Mouse (Mus musculus): ENCODE measurements around the gene Lasp1. TPM values are rescaled to one million over a fixed set of nuclear protein-coding genes. Genes with fewer than 3 reads are reported as not detected.
A peak's percentile ranks its signal among the peaks of the same experiment; 100 is the strongest.

Gene Lasp1
- polyA plus RNA-seq, 1 experiment from 2014 or later, result 27.5 TPM

DNA sequence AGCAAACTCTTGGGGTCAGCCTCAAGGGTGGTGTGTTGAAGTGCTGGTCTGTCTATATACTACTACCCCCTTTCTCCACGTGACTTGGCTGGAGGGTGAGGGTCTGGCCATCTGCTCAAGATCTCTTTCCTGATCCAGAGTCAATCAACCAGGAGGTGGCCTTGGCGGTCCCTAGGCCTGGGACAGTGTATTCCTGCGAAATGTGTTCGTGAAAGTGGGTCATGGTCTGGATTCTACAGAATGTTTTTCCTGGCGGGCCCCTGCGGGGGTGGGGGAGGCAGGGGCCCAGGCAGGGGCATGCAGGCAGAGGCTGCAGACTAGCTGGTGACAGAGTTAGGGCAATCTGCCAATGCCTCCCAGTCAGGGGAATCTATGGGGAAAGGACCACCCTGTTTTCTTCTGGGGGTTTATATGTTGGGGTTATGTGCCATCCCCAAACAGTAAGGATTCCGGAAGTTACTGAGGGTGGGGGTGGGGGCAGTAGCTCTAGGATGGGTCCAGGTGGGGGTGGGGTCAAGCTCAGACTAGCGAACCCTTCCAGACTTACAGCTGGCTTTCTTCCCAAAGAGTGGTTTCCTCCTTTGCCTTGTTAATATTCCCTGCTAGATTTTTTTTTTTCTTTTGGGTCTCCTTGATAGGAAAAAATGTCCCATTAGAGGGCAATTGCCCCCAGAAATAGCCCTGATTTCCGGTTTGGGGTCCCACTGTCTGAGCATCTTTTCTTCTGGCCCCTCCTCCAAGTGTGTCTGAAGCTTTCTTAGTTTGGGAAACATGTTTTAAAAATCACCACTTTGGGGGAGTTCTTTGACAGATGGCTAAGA is 6.3 kb downstream of the Lasp1 start:
- Histone ChIP-seq H3K9ac (0 out of 2 replicates have a peak overlapping the region, but pooled peaks have one; percentile 19), H3K9me3 (replicated peaks) (no peaks in the 10 kb centered on the region), H3K4me2 (peak overlapping the region; percentile 24), H3K4me3 (replicated peaks) (no peak overlapping the region), H3K27ac (peak overlapping the region; percentile 70), H3K27me3 (no peaks in the 10 kb centered on the region), H3K4me1 (replicated peaks) (peaks cover 89% of the 10 kb centered on the region), H3K36me3 (peaks cover 14% of the 10 kb centered on the region; the same call in 1 of the 2 replicates)
- 35% methylated on average over 9 of the region's 9 CpGs for WGBS (ENCODE audit: insufficient replicate concordance)
- ATAC-seq (ENCODE audit: low read depth) (no peak), DNase-seq (no peak)

GRCm38 (mm10) chr11:97805662-97806612 is 7.1 kb downstream of the Lasp1 start:
- Histone ChIP-seq H3K27ac (peak overlapping the region; percentile 70), H3K4me3 (replicated peaks) (no peak overlapping the region), H3K36me3 (peaks cover 18% of the 10 kb centered on the region), H3K4me1 (replicated peaks) (peaks cover 88% of the 10 kb centered on the region), H3K9ac (no peak overlapping the region), H3K27me3 (no peaks in the 10 kb centered on the region), H3K9me3 (replicated peaks) (no peaks in the 10 kb centered on the region), H3K4me2 (peak overlapping the region; percentile 14; the same call in 1 of the 2 replicates)
- ATAC-seq (ENCODE audit: low read depth), result no peak
- DNase-seq, result no peak
- WGBS (ENCODE audit: insufficient replicate concordance), result 57% methylated on average over 15 of the region's 15 CpGs

GRCm38 (mm10) chr11:97806613-97806964 is 7.8 kb downstream of the Lasp1 start:
- Histone ChIP-seq H3K36me3 (peaks cover 18% of the 10 kb centered on the region), H3K9ac (no peak overlapping the region), H3K4me1 (replicated peaks) (peaks cover 88% of the 10 kb centered on the region), H3K27ac (no peak overlapping the region), H3K4me3 (replicated peaks) (no peak overlapping the region), H3K27me3 (no peaks in the 10 kb centered on the region), H3K9me3 (replicated peaks) (no peaks in the 10 kb centered on the region), H3K4me2 (no peak overlapping the region)
- DNase-seq (no peak), ATAC-seq (ENCODE audit: low read depth) (no peak)
- WGBS (ENCODE audit: insufficient replicate concordance), result 73% methylated on average over 7 of the region's 7 CpGs

- H3K4me2 ChIP-seq, result no peak overlapping the region
- 39% methylated on average over 6 of the region's 6 CpGs for WGBS (ENCODE audit: insufficient replicate concordance)
- H3K9ac ChIP-seq, result no peak overlapping the region
- H3K4me3 ChIP-seq (replicated peaks), result no peak overlapping the region
- DNase-seq (no peak), ATAC-seq (ENCODE audit: low read depth) (no peak)
- no peaks in the 10 kb centered on the region for H3K27me3 ChIP-seq
- H3K36me3 ChIP-seq, result peaks cover 21% of the 10 kb centered on the region
- no peaks in the 10 kb centered on the region for H3K9me3 ChIP-seq (replicated peaks)
- H3K4me1 ChIP-seq (replicated peaks), result peaks cover 86% of the 10 kb centered on the region
- H3K27ac ChIP-seq, result peak overlapping the region; percentile 52; the same call in 1 of the 2 replicates
These were observed 8.8 kb downstream of the Lasp1 start for GRCm38 (mm10) chr11:97807626-97808025.

GRCm38 (mm10) chr11:97808093-97808492 is 9.3 kb downstream of the Lasp1 start:
- WGBS (ENCODE audit: insufficient replicate concordance), result 40% methylated on average over 2 of the region's 2 CpGs
- Histone ChIP-seq H3K27me3 (no peaks in the 10 kb centered on the region), H3K4me2 (no peak overlapping the region), H3K9me3 (replicated peaks) (no peaks in the 10 kb centered on the region), H3K27ac (peak overlapping the region; percentile 29; the same call in 1 of the 2 replicates), H3K9ac (no peak overlapping the region), H3K4me3 (replicated peaks) (no peak overlapping the region), H3K36me3 (peaks cover 22% of the 10 kb centered on the region), H3K4me1 (replicated peaks) (peaks cover 88% of the 10 kb centered on the region)
- DNase-seq (no peak), ATAC-seq (ENCODE audit: low read depth) (no peak)

- Histone ChIP-seq H3K36me3 (peaks cover 23% of the 10 kb centered on the region), H3K4me3 (replicated peaks) (no peak overlapping the region), H3K27ac (peak overlapping the region; percentile 29; the same call in 1 of the 2 replicates), H3K9me3 (replicated peaks) (no peaks in the 10 kb centered on the region), H3K4me1 (replicated peaks) (peaks cover 92% of the 10 kb centered on the region), H3K4me2 (no peak overlapping the region), H3K9ac (no peak overlapping the region), H3K27me3 (no peaks in the 10 kb centered on the region)
- no peak for ATAC-seq (ENCODE audit: low read depth)
- WGBS (ENCODE audit: insufficient replicate concordance), result 66% methylated on average over 5 of the region's 5 CpGs
- no peak for DNase-seq
These were observed 9.9 kb downstream of the Lasp1 start for GRCm38 (mm10) chr11:97808621-97809234.

- Histone ChIP-seq H3K9me3 (replicated peaks) (no peaks in the 10 kb centered on the region), H3K4me1 (replicated peaks) (peaks cover 91% of the 10 kb centered on the region), H3K27me3 (no peaks in the 10 kb centered on the region), H3K9ac (no peak overlapping the region), H3K4me2 (no peak overlapping the region), H3K36me3 (peaks cover 27% of the 10 kb centered on the region), H3K4me3 (replicated peaks) (no peak overlapping the region), H3K27ac (0 out of 2 replicates have a peak overlapping the region, but pooled peaks have one; percentile 15)
- WGBS (ENCODE audit: insufficient replicate concordance), result 59% methylated on average over 7 of the region's 7 CpGs
- ATAC-seq (ENCODE audit: low read depth) (no peak), DNase-seq (no peak)
These were observed 10.7 kb downstream of the Lasp1 start for GRCm38 (mm10) chr11:97809235-97810121.

DNA sequence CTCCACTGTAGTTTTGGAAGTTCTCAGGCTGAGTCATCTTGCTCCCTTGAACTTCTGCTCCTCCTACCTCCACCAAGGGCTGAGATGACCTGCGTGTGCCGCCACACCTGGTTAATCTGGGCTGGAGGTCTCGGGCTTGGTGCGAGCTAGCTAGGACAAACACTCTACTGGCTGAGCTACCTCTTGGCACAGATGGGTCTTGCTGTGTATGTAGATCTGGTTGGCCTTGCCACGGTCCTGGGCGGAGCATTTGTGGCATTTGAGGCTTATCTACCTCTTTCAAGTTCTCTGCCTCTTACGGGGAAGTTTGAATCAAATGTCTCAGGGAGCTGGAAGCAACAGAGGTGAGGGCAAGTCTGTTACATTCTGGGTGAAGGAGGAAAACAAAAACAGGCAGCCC is 11.6 kb downstream of the Lasp1 start:
- H3K27me3 ChIP-seq, result no peaks in the 10 kb centered on the region
- peaks cover 91% of the 10 kb centered on the region for H3K4me1 ChIP-seq (replicated peaks)
- no peak overlapping the region for H3K4me3 ChIP-seq (replicated peaks)
- H3K4me2 ChIP-seq, result no peak overlapping the region
- no peak for ATAC-seq (ENCODE audit: low read depth)
- H3K36me3 ChIP-seq, result peaks cover 35% of the 10 kb centered on the region
- no peak overlapping the region for H3K27ac ChIP-seq
- 34% methylated on average over 7 of the region's 7 CpGs for WGBS (ENCODE audit: insufficient replicate concordance)
- H3K9ac ChIP-seq, result no peak overlapping the region
- H3K9me3 ChIP-seq (replicated peaks), result no peaks in the 10 kb centered on the region
- no peak for DNase-seq

DNA sequence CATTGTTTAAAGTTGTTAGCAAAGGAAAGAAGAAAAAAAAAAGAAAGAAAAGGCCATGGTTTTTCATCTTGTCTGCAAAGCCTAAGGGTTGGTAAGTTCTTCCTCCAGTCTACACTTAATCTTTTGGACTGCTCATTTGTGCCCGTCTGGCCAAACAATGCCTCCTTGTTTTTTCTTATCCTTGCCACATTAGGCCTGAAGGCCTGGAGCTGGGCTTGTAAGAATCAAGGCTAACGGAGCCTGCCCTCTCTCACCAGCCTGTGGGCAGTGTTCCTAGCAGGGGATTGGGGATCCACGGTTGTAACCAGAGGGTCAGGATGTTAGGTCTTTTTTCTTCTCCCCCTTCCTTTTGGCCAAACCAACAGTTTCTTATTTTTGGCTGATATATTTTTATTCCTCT is 12.2 kb downstream of the Lasp1 start:
- Histone ChIP-seq H3K9ac (no peak overlapping the region), H3K27ac (no peak overlapping the region), H3K4me1 (replicated peaks) (peaks cover 91% of the 10 kb centered on the region), H3K9me3 (replicated peaks) (no peaks in the 10 kb centered on the region), H3K4me3 (replicated peaks) (no peak overlapping the region), H3K27me3 (no peaks in the 10 kb centered on the region), H3K4me2 (no peak overlapping the region), H3K36me3 (peaks cover 40% of the 10 kb centered on the region)
- ATAC-seq (ENCODE audit: low read depth), result no peak
- WGBS (ENCODE audit: insufficient replicate concordance), result 67% methylated on average over 3 of the region's 3 CpGs
- no peak for DNase-seq

- H3K27ac ChIP-seq, result peak overlapping the region; percentile 50; the same call in 1 of the 2 replicates
- peaks cover 93% of the 10 kb centered on the region for H3K4me1 ChIP-seq (replicated peaks)
- no peak overlapping the region for H3K9ac ChIP-seq
- WGBS (ENCODE audit: insufficient replicate concordance), result 58% methylated on average over 12 of the region's 13 CpGs
- peak overlapping the region; percentile 15; the same call in 1 of the 2 replicates for H3K4me2 ChIP-seq
- H3K27me3 ChIP-seq, result no peaks in the 10 kb centered on the region
- ATAC-seq (ENCODE audit: low read depth) (peak; percentile 40), DNase-seq (no peak)
- H3K4me3 ChIP-seq (replicated peaks), result no peak overlapping the region
- H3K9me3 ChIP-seq (replicated peaks), result no peaks in the 10 kb centered on the region
- H3K36me3 ChIP-seq, result peaks cover 47% of the 10 kb centered on the region
These were observed 13.0 kb downstream of the Lasp1 start for GRCm38 (mm10) chr11:97811569-97812362.
